Mouse (Mus musculus): ENCODE measurements at regions not wholly inside any gene's neighbourhood (a gene's known extent, or its start where the extent isn't known, plus 50 kb on each side); places are given as distances from the start of the nearest gene placed in this dataset.

DNA sequence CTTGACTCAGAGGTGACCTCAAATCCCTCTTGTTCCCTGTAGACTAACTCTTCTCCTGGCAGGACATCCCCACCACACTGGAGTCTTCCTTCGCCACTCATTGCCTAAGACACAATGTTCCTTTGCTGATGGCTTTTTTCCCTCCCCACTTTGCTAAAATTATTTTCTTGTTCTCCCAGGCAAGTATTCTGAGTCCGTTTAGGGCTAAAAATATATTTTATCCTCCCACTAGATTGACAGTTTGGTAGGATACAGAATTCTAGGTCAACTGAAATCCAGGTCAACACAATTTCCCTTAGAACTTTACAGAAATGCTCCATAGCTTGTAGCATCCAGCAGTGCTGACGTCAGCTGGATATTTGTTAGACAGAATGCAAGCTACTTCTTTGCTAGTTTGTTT, 324.7 kb upstream of the Gm6657 start:
- TF ChIP-seq CTCF (IDR thresholded peaks at IDR 0.05; ENCODE audit: extremely low read depth, insufficient read length, insufficient replicate concordance, low read depth, low read length) (no peak), POLR2A (IDR thresholded peaks at IDR 0.05; ENCODE audit: low read depth, low read length) (no peak)

Measured in small intestine, adult 2 months (tissue).